Mouse (Mus musculus) lung, embryonic 15.5 days (tissue): ENCODE data around the gene Fam213b. TPM values are rescaled to one million over a fixed set of nuclear protein-coding genes. Genes with fewer than 3 reads are reported as not detected.

Experiments
- ATAC-seq: fragments of 200-750 bp; cut with Nextera tagmentation; 2 replicates; pipeline ENCODE4 v1.8.0; 2017; ENCODE audit warnings: moderate number of reproducible peaks, borderline replicate concordance; ENCODE audit not compliant: low FRiP score, low TSS enrichment; ENCODE audit errors: extremely low read depth
- H3K27ac ChIP-seq: fragments of 300-500 bp; sonication (generic); 2 replicates; pipeline ENCODE4 v1.5.1; 2015; ENCODE audit warnings: moderate library complexity, mild to moderate bottlenecking, inconsistent platforms
- H3K27me3 ChIP-seq: fragments of 300-500 bp; sonication (generic); 2 replicates; pipeline ENCODE4 v1.6.1; 2015; ENCODE audit warnings: inconsistent platforms
- H3K36me3 ChIP-seq: fragments of 300-500 bp; sonication (generic); 2 replicates; pipeline ENCODE4 v1.6.1; 2015; ENCODE audit warnings: inconsistent platforms
- H3K4me1 ChIP-seq: fragments of 300-500 bp; sonication (generic); 2 replicates; pipeline ENCODE4 v1.6.1; 2015; ENCODE audit warnings: inconsistent platforms
- H3K4me2 ChIP-seq: fragments of 300-500 bp; sonication (generic); 2 replicates; pipeline ENCODE4 v1.6.1; 2015; ENCODE audit warnings: inconsistent platforms, mild to moderate bottlenecking, moderate library complexity
- H3K4me3 ChIP-seq: fragments of 300-500 bp; sonication (generic); 2 replicates; pipeline ENCODE4 v1.5.1; 2015; ENCODE audit warnings: mild to moderate bottlenecking, inconsistent platforms
- H3K9ac ChIP-seq: fragments of 300-500 bp; sonication (generic); 2 replicates; pipeline ENCODE4 v1.6.1; 2015; ENCODE audit warnings: inconsistent platforms
- H3K9me3 ChIP-seq: fragments of 300-500 bp; sonication (generic); 2 replicates; pipeline ENCODE4 v1.6.1; 2016; ENCODE audit warnings: inconsistent platforms
- WGBS: fragments of 180-500 bp; shearing (Covaris S2); methylation state at CpG from one replicate; pipeline ENCODE4 v1.1.7; 2015; 5-methylcytosine and 5-hydroxymethylcytosine counted together
- polyA plus RNA-seq: library from polyadenylated mRNA; unstranded; fragments of >200 nt; fragmentation: Nextera tagmentation; extraction: Ambion mirVana; gene quantifications from 2 replicates; pipeline ENCODE4 v1.2.1, GENCODE M21; 2015

Fam213b gene
- polyA plus RNA-seq, 1 experiment from 2014 or later, result 41.5 TPM

DNA sequence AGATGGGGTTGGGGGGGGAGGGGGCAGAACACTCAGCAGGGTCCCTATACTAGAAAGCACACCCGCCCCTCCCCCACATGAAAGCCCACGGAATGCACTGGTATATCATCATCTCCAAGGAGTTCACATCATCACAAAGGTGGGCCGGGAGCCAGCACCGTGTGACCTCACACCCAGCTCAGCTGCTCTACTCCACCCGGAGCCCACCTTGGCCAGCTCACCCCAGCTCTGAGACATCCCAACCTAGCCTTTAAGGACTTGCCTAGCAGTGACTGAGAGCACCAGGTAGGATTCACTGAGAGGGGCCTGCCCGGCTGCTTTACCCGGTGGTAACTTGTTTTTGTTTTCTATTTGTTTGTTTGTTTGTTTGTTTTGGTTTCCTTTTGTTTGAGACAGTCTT lies 29.5 kb downstream of the Fam213b start, which contains the start of gene Mmel1:
Gene Mmel1 (plus strand): TSS at position 146 of the 400 bp plus-strand sequence.
- Histone ChIP-seq H3K27ac (no peak within 1 kb of the TSS), H3K4me1 (peaks cover 11% of the 10 kb centered on the region), H3K4me2 (no peak within 1 kb of the TSS), H3K9me3 (no peaks in the 10 kb centered on the region), H3K36me3 (no peaks in the 10 kb centered on the region), H3K27me3 (no peaks in the 10 kb centered on the region), H3K9ac (no peak within 1 kb of the TSS), H3K4me3 (no peak within 1 kb of the TSS)
- 69% methylated on average over 7 of the region's 7 CpGs for WGBS
- no peak for ATAC-seq

GRCm38 (mm10) chr4:154867257-154867656 lies 31.7 kb downstream of the Fam213b start:
- WGBS, result 77% methylated on average over 6 of the region's 6 CpGs
- ATAC-seq, result no peak
- no peak overlapping the region for H3K27ac ChIP-seq

GRCm38 (mm10) chr4:154866391-154866790 lies 32.5 kb downstream of the Fam213b start:
- H3K36me3 ChIP-seq, result no peaks in the 10 kb centered on the region
- H3K9ac ChIP-seq, result no peak overlapping the region
- no peak for ATAC-seq
- H3K9me3 ChIP-seq, result no peaks in the 10 kb centered on the region
- no peak overlapping the region for H3K27ac ChIP-seq
- no peak overlapping the region for H3K4me3 ChIP-seq
- peaks cover 18% of the 10 kb centered on the region for H3K4me1 ChIP-seq
- H3K4me2 ChIP-seq, result no peak overlapping the region
- H3K27me3 ChIP-seq, result no peaks in the 10 kb centered on the region
- 83% methylated on average over 5 of the region's 5 CpGs for WGBS

More at GRCm38 (mm10) chr4:154867257-154867656, 31.7 kb downstream of the Fam213b start:
- no peak overlapping the region for H3K4me3 ChIP-seq
- H3K4me1 ChIP-seq, result peaks cover 18% of the 10 kb centered on the region
- no peak overlapping the region for H3K4me2 ChIP-seq
- H3K36me3 ChIP-seq, result no peaks in the 10 kb centered on the region
- H3K27me3 ChIP-seq, result no peaks in the 10 kb centered on the region
- H3K9me3 ChIP-seq, result no peaks in the 10 kb centered on the region
- H3K9ac ChIP-seq, result no peak overlapping the region

DNA sequence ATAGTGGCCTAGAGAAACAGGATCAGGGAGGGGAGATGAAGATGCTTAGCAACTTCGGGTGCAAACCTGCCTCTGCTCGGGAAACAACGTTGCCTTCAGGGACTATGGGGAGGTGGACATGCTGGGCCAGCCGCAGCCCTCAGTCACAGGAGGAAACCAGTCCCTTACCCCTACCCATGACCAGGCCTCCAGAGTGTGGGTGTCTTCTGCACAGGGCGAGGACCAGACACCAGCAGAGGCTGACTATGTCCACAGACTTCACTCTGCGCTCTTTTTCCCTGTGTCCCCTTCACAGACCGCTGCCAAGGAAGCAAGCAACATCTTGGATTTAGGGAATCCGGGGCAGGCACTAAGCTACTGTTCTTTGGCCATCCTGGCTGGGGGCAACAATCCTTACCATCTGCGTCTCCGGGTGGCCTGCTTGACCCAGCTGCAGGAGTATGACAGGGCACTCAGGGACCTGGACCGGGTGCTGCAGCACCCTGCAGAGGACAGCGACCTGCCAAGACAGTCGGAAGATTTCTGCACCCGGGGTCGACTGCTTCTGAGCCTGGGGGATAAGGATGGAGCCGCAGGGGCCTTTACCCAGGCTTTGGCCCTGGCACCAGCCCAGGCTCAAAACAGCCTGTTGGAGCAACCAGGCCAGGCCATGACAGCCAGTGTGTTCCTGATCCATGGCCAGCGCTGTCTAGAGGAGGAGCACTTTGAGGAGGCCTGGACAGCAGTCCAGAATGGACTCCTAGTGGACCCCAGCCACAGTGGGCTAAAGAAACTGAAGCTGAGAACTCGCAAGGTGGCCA lies 33.8 kb downstream of the Fam213b start:
- WGBS, result 79% methylated on average over 18 of the region's 18 CpGs
- no peak overlapping the region for H3K4me3 ChIP-seq
- H3K27me3 ChIP-seq, result no peaks in the 10 kb centered on the region
- ATAC-seq, result no peak
- peak overlapping the region; percentile 58 for H3K27ac ChIP-seq
- peaks cover 18% of the 10 kb centered on the region for H3K4me1 ChIP-seq
- H3K36me3 ChIP-seq, result no peaks in the 10 kb centered on the region
- peak overlapping the region; percentile 40 for H3K9ac ChIP-seq
- H3K9me3 ChIP-seq, result no peaks in the 10 kb centered on the region
- H3K4me2 ChIP-seq, result peak overlapping the region; percentile 64

DNA sequence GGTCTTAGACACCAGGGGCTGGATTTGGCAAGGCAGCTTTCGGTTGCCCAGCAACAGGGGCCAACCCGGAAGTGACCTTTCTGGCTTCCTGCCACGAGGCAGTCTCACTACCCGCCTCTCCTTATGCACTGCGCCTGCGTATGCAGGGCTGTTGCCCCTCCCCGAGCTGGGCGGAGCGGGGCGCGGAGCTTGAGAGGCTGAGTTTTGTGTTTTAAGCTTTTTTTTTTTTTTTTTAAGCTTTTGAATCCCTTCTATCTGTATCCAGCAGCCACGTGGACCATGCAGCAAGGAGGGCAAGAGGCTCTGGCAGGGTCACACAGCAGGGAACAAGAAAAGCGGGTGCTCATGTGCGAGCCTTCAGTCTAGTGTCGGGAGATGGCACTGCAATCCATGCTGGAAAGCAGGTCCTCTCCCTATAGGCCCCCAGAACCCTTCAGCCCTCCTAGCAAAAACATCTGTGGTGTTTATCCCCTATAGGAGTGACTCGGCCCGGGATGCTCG lies 34.6 kb downstream of the Fam213b start:
- peak overlapping the region; percentile 40 for H3K9ac ChIP-seq
- peak; percentile 90 for ATAC-seq

GRCm38 (mm10) chr4:154863436-154863935 lies 35.4 kb downstream of the Fam213b start:
- Histone ChIP-seq H3K4me3 (no peak overlapping the region), H3K36me3 (no peaks in the 10 kb centered on the region), H3K9me3 (no peaks in the 10 kb centered on the region), H3K27ac (peak overlapping the region; percentile 58; the same call in 1 of the 2 replicates), H3K27me3 (no peaks in the 10 kb centered on the region), H3K9ac (no peak overlapping the region), H3K4me2 (peak overlapping the region; percentile 64), H3K4me1 (peaks cover 18% of the 10 kb centered on the region)
- ATAC-seq, result no peak
- 59% methylated on average over 3 of the region's 3 CpGs for WGBS

More for the DNA sequence above, 34.6 kb downstream of the Fam213b start:
- no peaks in the 10 kb centered on the region for H3K36me3 ChIP-seq
- H3K9me3 ChIP-seq, result no peaks in the 10 kb centered on the region
- H3K27me3 ChIP-seq, result no peaks in the 10 kb centered on the region
- H3K27ac ChIP-seq, result peak overlapping the region; percentile 58
- H3K4me1 ChIP-seq, result peaks cover 18% of the 10 kb centered on the region
- H3K4me2 ChIP-seq, result peak overlapping the region; percentile 64
- under 1% methylated on average over 18 of the region's 18 CpGs for WGBS
- peak overlapping the region; percentile 39 for H3K4me3 ChIP-seq

DNA sequence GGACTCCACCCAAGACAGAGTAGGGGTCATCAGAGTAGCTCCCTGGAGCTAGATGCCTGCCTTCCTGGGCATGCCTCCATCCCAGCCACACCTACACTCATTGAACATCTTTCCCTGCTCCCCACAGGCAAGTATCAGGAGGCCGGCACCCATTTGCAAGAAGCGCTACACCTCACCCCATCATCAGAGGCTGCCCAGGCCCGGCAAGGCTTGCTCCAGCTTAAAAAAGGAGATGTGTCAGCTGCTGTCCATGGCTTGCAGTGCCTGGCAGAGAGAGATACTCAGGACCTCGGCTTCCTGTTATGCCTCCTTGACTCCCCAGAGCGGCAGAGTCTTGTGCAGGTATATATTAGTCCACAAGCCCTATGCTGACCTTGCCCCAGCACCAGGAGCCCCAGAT lies 37.0 kb downstream of the Fam213b start:
- H3K4me1 ChIP-seq, result peaks cover 18% of the 10 kb centered on the region
- no peaks in the 10 kb centered on the region for H3K36me3 ChIP-seq
- H3K9ac ChIP-seq, result no peak overlapping the region
- H3K27me3 ChIP-seq, result peaks cover under 1% of the 10 kb centered on the region; the same call in 1 of the 2 replicates
- H3K4me2 ChIP-seq, result no peak overlapping the region
- no peaks in the 10 kb centered on the region for H3K9me3 ChIP-seq
- no peak overlapping the region for H3K4me3 ChIP-seq
- 69% methylated on average over 5 of the region's 5 CpGs for WGBS
- no peak overlapping the region for H3K27ac ChIP-seq
- no peak for ATAC-seq

GRCm38 (mm10) chr4:154858601-154859000 lies 40.3 kb downstream of the Fam213b start:
- Histone ChIP-seq H3K9ac (no peak overlapping the region), H3K27me3 (peaks cover 34% of the 10 kb centered on the region), H3K4me3 (no peak overlapping the region), H3K9me3 (no peaks in the 10 kb centered on the region), H3K4me2 (no peak overlapping the region), H3K36me3 (no peaks in the 10 kb centered on the region), H3K4me1 (peaks cover 16% of the 10 kb centered on the region), H3K27ac (no peak overlapping the region)
- WGBS, result 69% methylated on average over 3 of the region's 3 CpGs
- no peak for ATAC-seq

DNA sequence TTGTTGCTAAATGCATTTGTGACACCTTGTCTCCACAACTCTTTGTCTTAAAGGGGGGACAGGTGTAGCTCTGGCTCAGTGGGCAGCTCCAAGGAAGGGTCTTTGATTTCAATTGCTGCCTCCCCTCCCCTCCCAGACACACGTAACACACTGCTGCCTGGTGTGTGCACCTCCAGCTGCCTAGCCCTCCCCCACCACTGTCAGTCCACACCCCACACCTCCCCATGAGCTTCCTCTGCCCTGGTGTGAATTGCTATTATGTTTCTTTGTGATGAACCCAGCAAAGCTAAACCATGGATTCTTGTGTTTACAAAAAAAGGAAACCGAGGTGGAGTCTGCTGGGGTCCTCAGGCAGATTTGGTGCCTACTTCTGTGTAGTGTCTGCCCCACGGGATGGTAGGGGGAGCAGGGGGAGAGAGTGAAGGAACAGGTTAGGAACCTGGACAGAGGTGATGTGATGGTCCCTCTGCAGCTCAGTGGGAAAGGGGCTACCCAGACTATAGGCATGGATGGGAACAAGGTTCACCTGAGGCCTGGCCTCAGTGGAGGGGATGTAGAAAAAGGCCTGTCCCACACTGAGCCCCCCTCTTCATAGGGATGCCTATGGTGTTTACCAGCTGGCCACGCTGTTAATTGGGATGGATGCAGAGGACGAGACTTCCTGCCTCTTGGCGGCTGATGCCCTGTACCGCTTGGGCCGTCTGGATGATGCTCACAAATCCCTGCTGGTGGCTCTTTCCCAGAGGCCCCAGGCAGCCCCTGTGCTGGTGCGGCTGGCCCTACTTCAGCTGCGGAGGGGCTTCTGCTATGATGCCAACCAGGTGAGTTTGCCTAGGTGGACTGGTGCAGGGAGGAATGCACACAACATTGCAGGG lies 41.3 kb downstream of the Fam213b start:
- Histone ChIP-seq H3K4me3 (no peak overlapping the region), H3K9ac (no peak overlapping the region), H3K4me1 (peaks cover 14% of the 10 kb centered on the region; the same call in 1 of the 2 replicates), H3K36me3 (no peaks in the 10 kb centered on the region), H3K4me2 (no peak overlapping the region), H3K27ac (no peak overlapping the region), H3K27me3 (peaks cover 36% of the 10 kb centered on the region), H3K9me3 (no peaks in the 10 kb centered on the region)
- ATAC-seq, result no peak
- 72% methylated on average over 10 of the region's 10 CpGs for WGBS

DNA sequence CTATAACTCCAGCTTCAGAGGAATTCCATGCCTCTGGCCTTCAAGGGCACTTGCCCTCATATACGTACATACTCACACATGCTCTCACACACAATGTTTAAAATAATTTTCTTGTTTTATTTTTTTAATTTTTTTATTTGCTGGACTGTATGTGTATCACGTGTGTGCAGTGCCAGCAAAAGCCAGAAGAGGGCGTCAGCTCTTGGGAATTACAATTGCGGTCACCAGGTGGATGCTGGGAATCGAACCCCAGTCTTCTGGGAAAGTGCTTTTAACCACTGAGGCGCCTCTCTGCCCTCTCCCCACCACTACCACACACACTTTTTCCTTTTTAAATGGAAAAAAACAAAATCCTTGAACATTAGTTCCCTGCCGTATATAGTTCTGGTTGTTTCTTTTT lies 42.1 kb downstream of the Fam213b start:
- Histone ChIP-seq H3K9ac (no peak overlapping the region), H3K36me3 (no peaks in the 10 kb centered on the region), H3K9me3 (no peaks in the 10 kb centered on the region), H3K4me1 (peaks cover 14% of the 10 kb centered on the region; the same call in 1 of the 2 replicates), H3K27me3 (peaks cover 36% of the 10 kb centered on the region), H3K4me3 (no peak overlapping the region), H3K4me2 (peak overlapping the region; percentile 95), H3K27ac (no peak overlapping the region)
- no peak for ATAC-seq
- WGBS, result 83% methylated on average over 7 of the region's 7 CpGs

DNA sequence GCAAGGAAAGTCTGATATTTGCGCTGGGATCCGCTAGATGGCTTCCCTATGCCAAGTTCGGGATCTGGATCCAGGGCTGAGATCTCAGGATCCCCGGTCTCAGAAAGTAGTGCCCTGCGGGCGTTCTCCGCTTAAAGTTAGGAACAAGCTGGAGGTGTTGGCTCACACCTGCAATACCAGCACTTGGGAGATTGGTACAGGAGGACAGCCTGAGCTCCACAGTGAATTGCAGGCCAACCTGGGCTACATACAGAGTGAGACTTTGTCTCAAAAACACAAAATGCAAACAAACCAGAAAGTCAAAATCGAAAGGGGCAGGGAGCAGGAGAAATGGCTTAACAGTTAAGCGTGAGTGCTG lies 42.5 kb downstream of the Fam213b start:
- Histone ChIP-seq H3K9ac (peak overlapping the region; percentile 44), H3K4me2 (peak overlapping the region; percentile 95), H3K27me3 (peaks cover 36% of the 10 kb centered on the region), H3K36me3 (no peaks in the 10 kb centered on the region), H3K27ac (no peak overlapping the region), H3K9me3 (no peaks in the 10 kb centered on the region), H3K4me1 (peaks cover 14% of the 10 kb centered on the region; the same call in 1 of the 2 replicates), H3K4me3 (peak overlapping the region; percentile 51)
- WGBS, result 13% methylated on average over 9 of the region's 9 CpGs
- no peak for ATAC-seq
